Mouse (Mus musculus) heart, embryonic 15.5 days (tissue): Measurements from ENCODE around the gene Ldb2. TPM values are rescaled to one million over a fixed set of nuclear protein-coding genes. Genes with fewer than 3 reads are reported as not detected.

Source experiments
- ATAC-seq: fragments of 200-750 bp; cut with Nextera tagmentation; replicated peaks from 2 replicates; pipeline ENCODE4 v1.8.0; 2017; ENCODE audit warnings: low read depth, moderate TSS enrichment; ENCODE audit not compliant: insufficient number of reproducible peaks, insufficient read depth, low FRiP score
- H3K27ac ChIP-seq: fragments of 300-500 bp; sonication (generic); 2 replicates; pipeline ENCODE4 v1.5.1; 2015; ENCODE audit warnings: mild to moderate bottlenecking, inconsistent platforms
- H3K27me3 ChIP-seq: fragments of 300-500 bp; sonication (generic); 2 replicates; pipeline ENCODE4 v1.6.1; 2015; ENCODE audit warnings: inconsistent platforms
- H3K36me3 ChIP-seq: fragments of 300-500 bp; sonication (generic); 2 replicates; pipeline ENCODE4 v1.6.1; 2015; ENCODE audit warnings: mild to moderate bottlenecking, inconsistent platforms
- H3K4me1 ChIP-seq: fragments of 300-500 bp; sonication (generic); replicated peaks from 2 replicates; pipeline ENCODE4 v1.6.1; 2015; ENCODE audit warnings: inconsistent platforms
- H3K4me2 ChIP-seq: fragments of 300-500 bp; sonication (generic); 2 replicates; pipeline ENCODE4 v1.6.1; 2015; ENCODE audit warnings: inconsistent platforms, mild to moderate bottlenecking, moderate library complexity
- H3K4me3 ChIP-seq: fragments of 300-500 bp; sonication (generic); 2 replicates; pipeline ENCODE4 v1.5.1; 2015; ENCODE audit warnings: mild to moderate bottlenecking, inconsistent platforms
- H3K9ac ChIP-seq: fragments of 300-500 bp; sonication (generic); 2 replicates; pipeline ENCODE4 v1.6.1; 2015; ENCODE audit warnings: mild to moderate bottlenecking, inconsistent platforms
- H3K9me3 ChIP-seq: fragments of 300-500 bp; sonication (generic); replicated peaks from 2 replicates; pipeline ENCODE4 v1.6.1; 2016; ENCODE audit warnings: inconsistent platforms
- WGBS: fragments of 180-500 bp; shearing (Covaris S2); methylation state at CpG from one replicate; pipeline ENCODE4 v1.1.7; 2015; ENCODE audit warnings: mixed read lengths; 5-methylcytosine and 5-hydroxymethylcytosine counted together
- polyA plus RNA-seq: library from polyadenylated mRNA; unstranded; fragments of >200 nt; fragmentation: Nextera tagmentation; extraction: Ambion mirVana; gene quantifications from 2 replicates; pipeline ENCODE4 v1.2.1, GENCODE M21; 2015

Gene Ldb2
- polyA plus RNA-seq, 1 experiment from 2014 or later = 13.3 TPM

GRCm38 (mm10) chr5:44677814-44678213 is 121.7 kb downstream of the Ldb2 start:
- no peaks in the 10 kb centered on the region for H3K36me3 ChIP-seq
- no peaks in the 10 kb centered on the region for H3K27me3 ChIP-seq
- WGBS = 61% methylated on average over 5 of the region's 5 CpGs
- no peaks in the 10 kb centered on the region for H3K9me3 ChIP-seq
- ATAC-seq = no peak
- H3K4me3 ChIP-seq = no peak overlapping the region
- no peak overlapping the region for H3K4me2 ChIP-seq
- H3K4me1 ChIP-seq = no peaks in the 10 kb centered on the region
- H3K27ac ChIP-seq = no peak overlapping the region
- no peak overlapping the region for H3K9ac ChIP-seq

DNA sequence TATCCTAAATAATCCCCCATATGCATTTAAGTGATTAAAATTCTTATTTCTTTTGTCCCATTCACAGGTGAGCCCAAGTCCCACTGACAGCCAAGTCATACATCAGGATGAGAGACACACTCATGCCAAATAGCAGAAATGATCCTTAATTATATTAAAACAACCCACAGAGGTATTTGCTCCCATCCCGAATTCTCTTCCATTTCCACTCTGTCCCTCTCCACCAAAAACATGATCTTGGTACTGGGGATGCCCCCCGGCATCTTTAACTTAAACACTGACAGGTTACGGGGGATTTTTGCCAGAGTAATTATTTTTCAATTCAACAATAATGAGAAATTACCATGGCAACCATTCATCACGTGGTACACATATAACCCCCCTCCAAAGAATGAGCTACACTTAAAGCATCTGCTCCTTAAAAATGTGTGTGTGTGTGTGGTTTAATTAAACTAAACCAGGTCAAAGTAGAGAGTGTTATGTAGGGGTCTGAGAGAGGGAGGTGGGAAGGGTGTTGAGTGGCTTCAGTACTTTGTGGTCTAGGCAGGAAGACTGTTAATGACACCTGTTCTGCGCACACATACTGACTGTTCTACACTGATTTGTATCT is 123.2 kb downstream of the Ldb2 start:
- no peaks in the 10 kb centered on the region for H3K27me3 ChIP-seq
- H3K9me3 ChIP-seq = no peaks in the 10 kb centered on the region
- no peak for ATAC-seq
- WGBS = 81% methylated on average over 5 of the region's 5 CpGs
- H3K27ac ChIP-seq = no peak overlapping the region
- H3K4me3 ChIP-seq = no peak overlapping the region
- no peaks in the 10 kb centered on the region for H3K4me1 ChIP-seq
- no peak overlapping the region for H3K4me2 ChIP-seq
- H3K36me3 ChIP-seq = no peaks in the 10 kb centered on the region
- H3K9ac ChIP-seq = no peak overlapping the region

GRCm38 (mm10) chr5:44670336-44670735 is 129.1 kb downstream of the Ldb2 start:
- H3K27me3 ChIP-seq = no peaks in the 10 kb centered on the region
- H3K4me1 ChIP-seq = no peaks in the 10 kb centered on the region
- H3K9ac ChIP-seq = no peak overlapping the region
- no peaks in the 10 kb centered on the region for H3K36me3 ChIP-seq
- 29% methylated on average over 2 of the region's 2 CpGs for WGBS
- H3K4me2 ChIP-seq = no peak overlapping the region
- H3K27ac ChIP-seq = no peak overlapping the region
- ATAC-seq = no peak
- H3K9me3 ChIP-seq = no peaks in the 10 kb centered on the region
- H3K4me3 ChIP-seq = no peak overlapping the region

DNA sequence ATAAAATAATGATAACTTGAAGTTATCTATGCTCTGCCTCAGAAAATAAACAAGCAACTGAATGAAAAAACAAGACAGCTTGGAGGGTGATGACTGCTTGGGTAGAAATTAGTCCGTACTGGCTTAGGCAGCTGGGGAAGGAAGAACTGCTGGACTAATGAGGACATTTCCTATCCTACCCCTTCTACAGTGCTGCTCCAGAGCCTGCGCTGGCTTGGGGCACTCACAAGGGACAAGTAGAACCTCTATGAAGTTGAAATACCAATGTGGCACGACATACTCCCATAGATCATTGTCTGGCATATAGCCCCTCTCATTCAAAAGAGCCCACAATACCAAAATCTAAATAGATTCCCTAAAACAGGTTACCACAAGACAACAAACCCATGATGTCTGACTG is 131.6 kb downstream of the Ldb2 start:
- WGBS = 52% methylated on average over 3 of the region's 3 CpGs
- Histone ChIP-seq H3K36me3 (no peaks in the 10 kb centered on the region), H3K9me3 (no peaks in the 10 kb centered on the region), H3K4me1 (no peaks in the 10 kb centered on the region), H3K27me3 (no peaks in the 10 kb centered on the region), H3K27ac (no peak overlapping the region), H3K9ac (no peak overlapping the region), H3K4me2 (no peak overlapping the region), H3K4me3 (no peak overlapping the region)
- ATAC-seq = no peak

GRCm38 (mm10) chr5:44667383-44667782 is 132.1 kb downstream of the Ldb2 start:
- no peak for ATAC-seq
- Histone ChIP-seq H3K4me1 (no peaks in the 10 kb centered on the region), H3K4me2 (no peak overlapping the region), H3K9ac (no peak overlapping the region), H3K27ac (no peak overlapping the region), H3K4me3 (no peak overlapping the region), H3K9me3 (no peaks in the 10 kb centered on the region), H3K36me3 (no peaks in the 10 kb centered on the region), H3K27me3 (no peaks in the 10 kb centered on the region)
- WGBS = 63% methylated on average over 10 of the region's 10 CpGs

GRCm38 (mm10) chr5:44659651-44660050 is 139.8 kb downstream of the Ldb2 start:
- H3K27ac ChIP-seq = no peak overlapping the region
- no peak overlapping the region for H3K9ac ChIP-seq
- H3K4me3 ChIP-seq = no peak overlapping the region
- H3K36me3 ChIP-seq = no peaks in the 10 kb centered on the region
- H3K9me3 ChIP-seq = no peaks in the 10 kb centered on the region
- no peak for ATAC-seq
- H3K4me2 ChIP-seq = no peak overlapping the region
- WGBS = 82% methylated on average over 11 of the region's 11 CpGs
- H3K4me1 ChIP-seq = no peaks in the 10 kb centered on the region
- no peaks in the 10 kb centered on the region for H3K27me3 ChIP-seq

DNA sequence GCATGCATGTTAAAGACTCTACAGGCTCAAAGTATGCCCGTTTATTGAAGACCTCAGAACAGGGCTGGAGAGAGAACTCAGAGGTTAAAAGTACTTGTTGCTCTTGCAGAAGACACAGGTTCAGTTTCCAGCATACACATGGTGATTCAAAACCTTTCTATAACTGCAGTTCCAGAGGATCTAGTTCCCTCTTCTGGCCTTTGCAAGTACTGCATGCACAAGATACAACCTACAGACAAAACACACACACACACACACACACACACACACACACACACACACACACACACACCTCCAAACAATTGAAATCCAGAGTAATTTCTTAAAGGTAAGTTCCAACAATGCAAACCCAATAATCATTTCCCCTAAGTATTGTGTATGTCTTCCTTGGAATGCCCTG is 142.8 kb downstream of the Ldb2 start:
- no peak overlapping the region for H3K4me3 ChIP-seq
- 84% methylated on average over 1 of the region's 1 CpGs for WGBS
- no peaks in the 10 kb centered on the region for H3K9me3 ChIP-seq
- no peak overlapping the region for H3K9ac ChIP-seq
- H3K4me1 ChIP-seq = no peaks in the 10 kb centered on the region
- ATAC-seq = no peak
- H3K27ac ChIP-seq = no peak overlapping the region
- H3K36me3 ChIP-seq = no peaks in the 10 kb centered on the region
- no peak overlapping the region for H3K4me2 ChIP-seq
- H3K27me3 ChIP-seq = no peaks in the 10 kb centered on the region

GRCm38 (mm10) chr5:44654403-44654802 is 145.1 kb downstream of the Ldb2 start:
- Histone ChIP-seq H3K4me1 (no peaks in the 10 kb centered on the region), H3K27me3 (no peaks in the 10 kb centered on the region), H3K4me3 (no peak overlapping the region), H3K9me3 (no peaks in the 10 kb centered on the region), H3K36me3 (no peaks in the 10 kb centered on the region), H3K27ac (no peak overlapping the region), H3K4me2 (no peak overlapping the region), H3K9ac (no peak overlapping the region)
- 41% methylated on average over 9 of the region's 9 CpGs for WGBS
- ATAC-seq = no peak

DNA sequence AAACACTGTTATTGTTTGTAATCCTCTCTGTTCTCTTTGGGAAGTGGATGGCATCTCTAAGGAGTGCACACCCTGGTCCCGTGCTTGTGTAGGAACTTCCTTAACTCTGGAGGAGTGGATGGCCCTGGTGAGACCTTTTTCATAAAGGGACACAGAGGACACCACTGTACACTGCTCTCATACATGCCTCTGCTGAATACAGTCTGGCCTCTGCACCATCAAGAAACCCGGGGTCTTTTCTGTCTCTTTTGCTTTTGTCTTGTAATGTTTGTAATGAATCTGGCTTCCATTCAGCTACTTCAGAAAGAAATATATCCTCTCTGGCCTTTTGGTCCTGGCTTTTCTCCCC is 152.7 kb downstream of the Ldb2 start:
- WGBS = 59% methylated on average over 2 of the region's 2 CpGs
- Histone ChIP-seq H3K27me3 (no peaks in the 10 kb centered on the region), H3K9ac (no peak overlapping the region), H3K27ac (no peak overlapping the region), H3K4me1 (no peaks in the 10 kb centered on the region), H3K9me3 (no peaks in the 10 kb centered on the region), H3K36me3 (no peaks in the 10 kb centered on the region), H3K4me2 (no peak overlapping the region), H3K4me3 (no peak overlapping the region)
- no peak for ATAC-seq

- H3K9me3 ChIP-seq = no peaks in the 10 kb centered on the region
- 55% methylated on average over 4 of the region's 4 CpGs for WGBS
- no peaks in the 10 kb centered on the region for H3K36me3 ChIP-seq
- no peak overlapping the region for H3K9ac ChIP-seq
- no peaks in the 10 kb centered on the region for H3K4me1 ChIP-seq
- no peak overlapping the region for H3K4me2 ChIP-seq
- ATAC-seq = no peak
- H3K4me3 ChIP-seq = no peak overlapping the region
- H3K27me3 ChIP-seq = no peaks in the 10 kb centered on the region
- H3K27ac ChIP-seq = no peak overlapping the region
Observed at GRCm38 (mm10) chr5:44645952-44646841, 153.3 kb downstream of the Ldb2 start.

DNA sequence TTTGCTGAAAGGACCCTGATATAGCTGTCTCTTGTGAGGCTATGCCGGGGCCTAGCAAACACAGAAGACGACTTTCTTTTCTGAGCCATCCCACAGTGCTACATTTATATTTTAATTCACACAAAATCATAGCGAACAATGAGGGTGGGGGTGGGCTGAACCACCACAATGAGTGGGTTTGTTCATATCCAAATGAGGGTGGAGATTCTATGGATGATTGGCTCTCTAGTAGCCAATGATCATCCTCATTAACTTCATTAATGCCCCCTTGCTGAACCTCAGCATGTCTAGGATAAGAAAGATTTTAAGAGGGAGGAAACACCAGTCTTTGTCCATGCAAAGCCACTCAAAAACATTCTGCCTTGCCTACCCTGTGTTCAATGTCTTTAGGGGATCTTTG is 156.4 kb downstream of the Ldb2 start:
- ATAC-seq = no peak
- Histone ChIP-seq H3K27me3 (no peaks in the 10 kb centered on the region), H3K4me3 (no peak overlapping the region), H3K9ac (no peak overlapping the region), H3K36me3 (no peaks in the 10 kb centered on the region), H3K4me1 (no peaks in the 10 kb centered on the region), H3K4me2 (no peak overlapping the region), H3K27ac (no peak overlapping the region), H3K9me3 (no peaks in the 10 kb centered on the region)
- WGBS = 84% methylated on average over 3 of the region's 3 CpGs

DNA sequence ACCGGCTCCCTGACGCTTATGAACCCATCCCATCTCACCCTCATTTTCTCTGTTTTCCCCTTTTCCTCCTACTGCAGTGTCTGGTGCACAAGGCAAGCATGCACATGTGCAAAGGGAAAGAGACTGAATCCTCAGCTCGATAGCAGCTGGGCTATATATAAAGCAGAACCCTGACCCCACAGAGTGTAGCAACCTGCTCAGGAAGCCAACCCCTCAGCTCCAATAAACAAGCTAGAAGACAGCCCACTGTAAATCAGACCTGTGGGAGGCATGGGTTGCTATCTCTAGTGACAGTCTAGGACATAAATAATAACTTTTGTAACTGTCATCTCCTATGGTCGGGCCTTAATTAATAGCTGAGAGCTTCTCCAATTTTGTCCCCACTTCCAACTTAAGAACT is 158.4 kb downstream of the Ldb2 start:
- ATAC-seq = no peak
- H3K4me3 ChIP-seq = no peak overlapping the region
- no peaks in the 10 kb centered on the region for H3K4me1 ChIP-seq
- 71% methylated on average over 4 of the region's 4 CpGs for WGBS
- no peaks in the 10 kb centered on the region for H3K9me3 ChIP-seq
- H3K27me3 ChIP-seq = no peaks in the 10 kb centered on the region
- no peak overlapping the region for H3K27ac ChIP-seq
- no peak overlapping the region for H3K4me2 ChIP-seq
- H3K36me3 ChIP-seq = no peaks in the 10 kb centered on the region
- no peak overlapping the region for H3K9ac ChIP-seq
